Mouse (Mus musculus): ENCODE results near the gene Tesk1. TPM values are rescaled to one million over a fixed set of nuclear protein-coding genes. Genes with fewer than 3 reads are reported as not detected.
A peak's percentile ranks its signal among the peaks of the same experiment; 100 is the strongest.

The Tesk1 gene
- 935 and 983 TPM in 2 replicates for polyA plus RNA-seq (2012; rRNA removed)

DNA sequence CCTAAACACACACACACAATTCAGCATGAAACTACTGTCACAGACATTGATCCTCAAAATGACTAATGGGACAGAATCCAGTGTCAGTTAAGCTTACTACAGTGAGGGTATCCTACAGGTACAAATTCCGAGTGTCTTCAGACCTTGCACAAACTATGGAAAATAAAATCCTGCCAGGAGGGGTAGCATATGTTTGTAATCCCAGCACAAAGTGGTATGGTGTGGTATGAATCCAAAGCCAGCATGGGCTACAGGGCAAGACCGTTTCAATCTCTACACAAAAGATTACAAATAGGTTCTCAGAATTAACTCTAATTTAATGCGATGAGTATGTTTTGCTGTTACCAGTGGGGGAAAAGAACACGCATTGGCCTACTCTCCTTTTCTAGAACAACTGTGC, at the start of gene Tesk1:
TSS of gene Tesk1 (plus strand) at position 301 of the 400 bp plus-strand sequence.
- no peaks in the 10 kb centered on the region; the same call in 1 of the 2 replicates for H3K36me3 ChIP-seq (ENCODE audit: control insufficient read depth, insufficient read depth, low read length)
- no peaks in the 10 kb centered on the region for H3K27me3 ChIP-seq (ENCODE audit: control insufficient read depth, insufficient read depth, low read length)
- H3K4me1 ChIP-seq (ENCODE audit: control insufficient read depth, insufficient read depth, low read length), result peaks cover 10% of the 10 kb centered on the region
- H3K4me3 ChIP-seq (ENCODE audit: control insufficient read depth, low read depth, low read length), result peak within 1 kb of the TSS; percentile 92
- peak within 1 kb of the TSS; percentile 96 for H3K27ac ChIP-seq (ENCODE audit: control insufficient read depth, insufficient read depth, low read depth, low read length)
- TF ChIP-seq POLR2A (IDR thresholded peaks at IDR 0.05; ENCODE audit: control insufficient read depth, low read depth, low read length) (no peak), CTCF (IDR thresholded peaks at IDR 0.05; ENCODE audit: control insufficient read depth, insufficient read depth, insufficient replicate concordance, low read depth, low read length) (no peak)

DNA sequence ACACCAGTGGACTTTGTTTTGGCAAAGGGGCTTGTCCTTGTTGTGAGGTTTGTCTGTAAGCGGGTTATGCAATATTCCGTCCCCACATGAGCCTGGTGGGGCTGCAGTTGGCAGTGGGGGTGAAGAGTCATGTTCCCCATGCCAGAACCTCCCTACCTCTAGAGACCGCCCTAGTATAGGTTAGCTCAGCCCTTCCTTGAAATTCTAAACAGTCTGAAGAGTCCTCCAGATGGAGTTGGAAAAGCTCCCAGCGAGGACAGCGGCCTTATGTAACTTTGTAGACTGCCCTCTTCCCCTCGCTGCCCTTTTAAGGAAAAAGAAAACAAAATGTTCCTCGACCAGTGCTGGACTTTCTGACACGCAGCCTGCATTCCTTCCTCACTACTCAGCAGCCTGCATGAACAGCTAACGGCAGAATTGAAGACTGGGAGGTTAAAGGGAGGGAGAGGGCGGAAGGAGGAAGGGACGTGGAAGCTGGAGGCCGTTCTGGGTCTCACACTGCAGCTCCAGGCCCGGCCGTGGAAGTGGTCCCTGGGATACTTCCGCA, 47.3 kb upstream of the Tesk1 start:
- H3K27ac ChIP-seq (ENCODE audit: control insufficient read depth, insufficient read depth, low read depth, low read length), result peak overlapping the region; percentile 83
- H3K4me1 ChIP-seq (ENCODE audit: control insufficient read depth, insufficient read depth, low read length), result no peaks in the 10 kb centered on the region; the same call in none of the 2 replicates
- no peak overlapping the region for H3K4me3 ChIP-seq (ENCODE audit: control insufficient read depth, low read depth, low read length)
- no peaks in the 10 kb centered on the region; the same call in 1 of the 2 replicates for H3K36me3 ChIP-seq (ENCODE audit: control insufficient read depth, insufficient read depth, low read length)
- H3K27me3 ChIP-seq (ENCODE audit: control insufficient read depth, insufficient read depth, low read length), result no peaks in the 10 kb centered on the region
- TF ChIP-seq CTCF (IDR thresholded peaks at IDR 0.05; ENCODE audit: control insufficient read depth, insufficient read depth, insufficient replicate concordance, low read depth, low read length) (no peak), POLR2A (IDR thresholded peaks at IDR 0.05; ENCODE audit: control insufficient read depth, low read depth, low read length) (peak; percentile 46; the same call in 1 of the 2 replicates)

DNA sequence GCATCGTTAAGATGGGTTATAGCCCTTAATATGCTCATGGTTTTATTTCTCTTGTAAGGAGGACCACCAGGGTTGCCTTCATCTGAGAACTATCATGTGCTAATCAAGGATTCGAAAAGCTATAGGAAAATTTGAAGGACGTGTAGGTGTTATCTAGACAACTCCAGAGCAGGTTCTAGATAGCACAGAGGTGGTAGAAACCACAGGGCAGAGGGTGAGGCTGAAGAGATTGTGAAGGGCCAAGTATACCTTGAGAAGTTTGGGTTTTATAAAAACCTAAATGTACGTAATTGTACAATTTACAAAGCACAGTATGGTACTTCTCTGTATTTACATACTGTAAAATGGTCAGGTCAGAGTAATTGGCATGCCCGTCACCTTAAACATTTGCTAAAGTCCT, 46.6 kb upstream of the Tesk1 start:
- H3K27me3 ChIP-seq (ENCODE audit: control insufficient read depth, insufficient read depth, low read length), result no peaks in the 10 kb centered on the region

DNA sequence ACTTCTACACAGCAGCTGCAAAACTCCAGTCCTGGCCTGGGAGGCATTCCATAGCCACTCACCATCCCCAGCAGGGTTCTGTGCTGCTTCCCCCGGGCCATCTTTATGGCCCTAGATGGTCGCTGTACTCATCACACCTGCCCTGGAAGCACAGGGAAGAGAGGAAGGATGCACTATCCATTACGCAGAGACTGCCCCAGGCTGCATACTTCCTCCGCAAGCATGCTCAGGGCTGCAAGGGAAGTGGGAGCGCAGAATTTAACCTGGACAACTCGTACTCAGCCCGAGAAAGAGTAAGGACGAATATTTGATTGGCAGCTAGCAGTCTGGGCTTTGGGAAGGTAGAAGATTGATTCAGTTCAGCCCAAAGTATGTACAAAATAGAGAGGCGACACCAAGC, 45.9 kb upstream of the Tesk1 start:
- no peaks in the 10 kb centered on the region for H3K36me3 ChIP-seq (ENCODE audit: control insufficient read depth, insufficient read depth, low read length)
- H3K27ac ChIP-seq (ENCODE audit: control insufficient read depth, insufficient read depth, low read depth, low read length), result no peak overlapping the region
- TF ChIP-seq POLR2A (IDR thresholded peaks at IDR 0.05; ENCODE audit: control insufficient read depth, low read depth, low read length) (no peak), CTCF (IDR thresholded peaks at IDR 0.05; ENCODE audit: control insufficient read depth, insufficient read depth, insufficient replicate concordance, low read depth, low read length) (no peak)
- H3K4me3 ChIP-seq (ENCODE audit: control insufficient read depth, low read depth, low read length), result no peak overlapping the region
- no peaks in the 10 kb centered on the region for H3K27me3 ChIP-seq (ENCODE audit: control insufficient read depth, insufficient read depth, low read length)
- H3K4me1 ChIP-seq (ENCODE audit: control insufficient read depth, insufficient read depth, low read length), result no peaks in the 10 kb centered on the region; the same call in none of the 2 replicates

More for the DNA sequence above, 46.6 kb upstream of the Tesk1 start:
- H3K27ac ChIP-seq (ENCODE audit: control insufficient read depth, insufficient read depth, low read depth, low read length), result peak overlapping the region; percentile 83
- H3K4me1 ChIP-seq (ENCODE audit: control insufficient read depth, insufficient read depth, low read length), result no peaks in the 10 kb centered on the region; the same call in none of the 2 replicates
- H3K4me3 ChIP-seq (ENCODE audit: control insufficient read depth, low read depth, low read length), result no peak overlapping the region
- H3K36me3 ChIP-seq (ENCODE audit: control insufficient read depth, insufficient read depth, low read length), result no peaks in the 10 kb centered on the region
- no peak for TF ChIP-seq CTCF (IDR thresholded peaks at IDR 0.05; ENCODE audit: control insufficient read depth, insufficient read depth, insufficient replicate concordance, low read depth, low read length)
- TF ChIP-seq POLR2A (IDR thresholded peaks at IDR 0.05; ENCODE audit: control insufficient read depth, low read depth, low read length), result no peak

DNA sequence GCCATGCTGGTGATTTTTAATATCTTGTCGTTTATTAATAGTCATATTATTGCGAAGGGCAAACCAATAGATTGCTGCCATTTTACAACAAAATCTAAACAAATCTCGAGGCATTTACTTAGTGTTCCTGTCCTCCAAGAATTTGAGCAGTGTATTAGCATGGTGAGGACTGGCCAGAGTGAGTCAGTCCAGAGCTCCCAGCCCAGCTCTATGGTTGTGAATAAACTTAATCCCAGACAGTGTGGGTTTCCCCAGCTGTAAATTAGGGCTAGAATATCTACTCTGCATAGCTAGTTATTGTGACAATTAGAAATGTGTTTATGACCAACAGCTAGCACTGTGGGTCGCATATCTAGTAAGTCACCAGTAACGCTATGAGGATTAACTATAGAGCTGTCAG, 45.4 kb upstream of the Tesk1 start:
- Histone ChIP-seq H3K4me1 (ENCODE audit: control insufficient read depth, insufficient read depth, low read length) (no peaks in the 10 kb centered on the region; the same call in none of the 2 replicates), H3K27ac (ENCODE audit: control insufficient read depth, insufficient read depth, low read depth, low read length) (no peak overlapping the region), H3K4me3 (ENCODE audit: control insufficient read depth, low read depth, low read length) (no peak overlapping the region), H3K36me3 (ENCODE audit: control insufficient read depth, insufficient read depth, low read length) (no peaks in the 10 kb centered on the region), H3K27me3 (ENCODE audit: control insufficient read depth, insufficient read depth, low read length) (no peaks in the 10 kb centered on the region)
- TF ChIP-seq CTCF (IDR thresholded peaks at IDR 0.05; ENCODE audit: control insufficient read depth, insufficient read depth, insufficient replicate concordance, low read depth, low read length), result no peak
- TF ChIP-seq POLR2A (IDR thresholded peaks at IDR 0.05; ENCODE audit: control insufficient read depth, low read depth, low read length), result no peak

DNA sequence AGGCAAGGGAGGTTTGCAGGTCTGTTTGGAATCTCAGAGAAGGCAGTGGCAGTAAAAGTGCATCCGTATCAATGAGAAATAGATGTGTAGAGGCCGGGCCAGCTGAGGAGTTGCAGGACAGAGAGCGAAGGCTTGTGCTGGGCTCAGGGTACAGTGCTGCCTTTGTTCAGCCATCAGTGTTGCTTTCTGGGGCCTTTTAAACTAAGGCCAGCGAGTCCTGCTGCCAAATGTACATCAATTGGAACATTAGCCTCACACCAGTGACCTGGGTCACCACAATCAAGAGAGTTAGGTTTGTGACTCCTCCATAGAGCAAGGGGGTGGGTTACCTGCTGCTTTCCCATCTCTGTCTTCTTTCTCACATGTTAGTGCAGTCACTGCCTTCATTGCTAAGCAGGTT, 43.7 kb upstream of the Tesk1 start:
- TF ChIP-seq CTCF (IDR thresholded peaks at IDR 0.05; ENCODE audit: control insufficient read depth, insufficient read depth, insufficient replicate concordance, low read depth, low read length), result no peak
- TF ChIP-seq POLR2A (IDR thresholded peaks at IDR 0.05; ENCODE audit: control insufficient read depth, low read depth, low read length), result no peak
- Histone ChIP-seq H3K4me1 (ENCODE audit: control insufficient read depth, insufficient read depth, low read length) (no peaks in the 10 kb centered on the region; the same call in none of the 2 replicates), H3K27ac (ENCODE audit: control insufficient read depth, insufficient read depth, low read depth, low read length) (no peak overlapping the region)

DNA sequence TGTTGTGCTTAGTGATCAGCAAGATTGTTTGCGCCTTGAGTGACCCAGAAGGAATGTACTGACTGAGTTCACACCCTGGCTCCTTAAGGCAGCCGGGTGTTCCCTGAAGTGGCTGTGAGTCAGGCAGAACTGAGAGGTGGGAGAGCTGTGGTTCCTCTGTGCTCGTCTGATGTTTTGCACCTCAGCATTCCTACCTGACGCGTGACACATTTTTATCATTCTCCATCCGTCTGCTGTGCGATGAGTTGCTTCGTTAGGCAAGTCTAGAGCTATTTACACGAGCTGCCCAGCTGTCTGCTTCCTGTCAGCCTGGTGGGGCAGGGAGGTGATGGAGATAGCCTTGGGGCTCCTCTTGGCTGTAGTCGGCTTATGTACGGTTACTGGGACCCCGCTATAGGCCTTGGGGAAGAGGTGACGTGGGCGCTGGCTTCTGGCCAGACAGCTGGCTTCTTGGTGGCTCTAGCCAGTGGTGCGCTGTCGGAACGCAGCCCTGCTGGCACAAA, 42.9 kb upstream of the Tesk1 start:
- Histone ChIP-seq H3K36me3 (ENCODE audit: control insufficient read depth, insufficient read depth, low read length) (no peaks in the 10 kb centered on the region), H3K4me1 (ENCODE audit: control insufficient read depth, insufficient read depth, low read length) (no peaks in the 10 kb centered on the region; the same call in none of the 2 replicates)

More for the DNA sequence above, 43.7 kb upstream of the Tesk1 start:
- H3K4me3 ChIP-seq (ENCODE audit: control insufficient read depth, low read depth, low read length), result no peak overlapping the region
- no peaks in the 10 kb centered on the region for H3K36me3 ChIP-seq (ENCODE audit: control insufficient read depth, insufficient read depth, low read length)
- H3K27me3 ChIP-seq (ENCODE audit: control insufficient read depth, insufficient read depth, low read length), result no peaks in the 10 kb centered on the region

More for the DNA sequence above, 42.9 kb upstream of the Tesk1 start:
- Histone ChIP-seq H3K27me3 (ENCODE audit: control insufficient read depth, insufficient read depth, low read length) (no peaks in the 10 kb centered on the region), H3K4me3 (ENCODE audit: control insufficient read depth, low read depth, low read length) (no peak overlapping the region), H3K27ac (ENCODE audit: control insufficient read depth, insufficient read depth, low read depth, low read length) (peak overlapping the region; percentile 56)
- no peak for TF ChIP-seq CTCF (IDR thresholded peaks at IDR 0.05; ENCODE audit: control insufficient read depth, insufficient read depth, insufficient replicate concordance, low read depth, low read length)
- TF ChIP-seq POLR2A (IDR thresholded peaks at IDR 0.05; ENCODE audit: control insufficient read depth, low read depth, low read length), result no peak

All from testis, adult 2 months (tissue).